Mouse (Mus musculus) neutrophil, adult 59 days (primary cell): ENCODE measurements around the gene Zfp979. TPM values are rescaled to one million over a fixed set of nuclear protein-coding genes. Genes with fewer than 3 reads are reported as not detected.

Experiments
- total RNA-seq, 2 experiments: library from RNA; stranded (reverse); gene quantifications; 1 replicate in 1 of 2; 2 replicates in 1 of 2; pipeline ENCODE4 v1.2.4; 2023

The Zfp979 gene
- total RNA-seq, result under 1 TPM in 1 of 2 experiments, not detected in 1; 0.22 TPM

DNA sequence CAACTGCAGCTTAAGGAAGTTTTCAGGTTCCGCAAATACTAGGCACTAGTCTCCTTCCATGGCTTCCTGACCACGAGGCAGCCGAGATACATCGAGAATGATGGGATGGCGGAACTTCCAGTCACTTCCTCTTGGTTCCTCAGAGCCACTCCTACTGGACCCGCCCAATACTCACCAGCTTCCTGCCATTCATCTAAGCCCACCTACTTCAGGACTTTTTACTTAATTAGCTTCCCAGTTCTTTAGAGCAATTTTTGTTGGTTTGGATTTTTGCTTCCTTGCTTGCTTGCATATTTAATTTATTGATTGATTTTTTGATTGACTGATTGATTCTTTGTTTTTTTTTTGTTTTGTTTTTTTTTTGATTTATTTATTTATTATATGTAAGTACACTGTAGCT, at the start of gene Zfp979:
Gene Zfp979, minus strand, starts transcription at position 101 of the 400 bp plus-strand sequence.

Other genes starting within 250 kb of the Zfp979 start
- gene Zfp982, start 150.1 kb downstream of the Zfp979 start, total RNA-seq, result 1 to 10 TPM in 1 of 2 experiments, not detected in 1; 1.3 TPM
- not detected for gene Gm16503, start 102.3 kb downstream of the Zfp979 start, total RNA-seq
- gene Zfp985, start 89.2 kb downstream of the Zfp979 start, total RNA-seq, result under 1 TPM; 0.18 TPM
- not detected for gene Zfp534, start 60.0 kb upstream of the Zfp979 start, total RNA-seq
- gene Zfp984, start 167.3 kb upstream of the Zfp979 start, total RNA-seq, result 10 to 100 TPM; 10.5 to 13.1 TPM
- gene Zfp933, start 205.9 kb upstream of the Zfp979 start, total RNA-seq, result 1 to 10 TPM; 3.5 TPM
- gene Miip, start 226.3 kb upstream of the Zfp979 start, total RNA-seq, result 10 to 100 TPM; 34.1 to 36.9 TPM
- 1 to 10 TPM; 6.4 to 7.3 TPM for gene Fv1, start 226.5 kb upstream of the Zfp979 start, total RNA-seq